Mouse (Mus musculus) intestine, postnatal 0 days (tissue): Measurements from ENCODE around the gene 3110082I17Rik. TPM values are rescaled to one million over a fixed set of nuclear protein-coding genes. Genes with fewer than 3 reads are reported as not detected.

Source experiments
- ATAC-seq: fragments of 200-750 bp; cut with Nextera tagmentation; 2 replicates; pipeline ENCODE4 v1.8.0; 2017; ENCODE audit warnings: mild to moderate bottlenecking, moderate TSS enrichment, moderate library complexity
- H3K27ac ChIP-seq: fragments of 300-500 bp; sonication (generic); 2 replicates; pipeline ENCODE4 v1.5.1; 2014; ENCODE audit warnings: mild to moderate bottlenecking, low read depth, low read length, moderate library complexity
- H3K27me3 ChIP-seq: fragments of 300-500 bp; sonication (generic); replicated peaks from 2 replicates; pipeline ENCODE4 v1.6.1; 2014; ENCODE audit warnings: low read length, mixed read lengths; ENCODE audit not compliant: control insufficient read depth, insufficient read depth
- H3K36me3 ChIP-seq: fragments of 300-500 bp; sonication (generic); 2 replicates; pipeline ENCODE4 v1.6.1; 2014; ENCODE audit warnings: mild to moderate bottlenecking, moderate library complexity; ENCODE audit not compliant: control insufficient read depth, insufficient read depth
- H3K4me1 ChIP-seq: fragments of 300-500 bp; sonication (generic); replicated peaks from 2 replicates; pipeline ENCODE4 v1.6.1; 2014; ENCODE audit warnings: antibody characterized with exemption, low read length, mixed read lengths; ENCODE audit not compliant: control insufficient read depth, insufficient read depth
- H3K4me2 ChIP-seq: fragments of 300-500 bp; sonication (generic); replicated peaks from 2 replicates; pipeline ENCODE4 v1.6.1; 2014; ENCODE audit warnings: low read depth, mild to moderate bottlenecking, moderate library complexity
- H3K4me3 ChIP-seq: fragments of 300-500 bp; sonication (generic); 2 replicates; pipeline ENCODE4 v1.5.1; 2014; ENCODE audit warnings: low read depth, low read length
- H3K9ac ChIP-seq: fragments of 300-500 bp; sonication (generic); 2 replicates; pipeline ENCODE4 v1.6.1; 2014; ENCODE audit warnings: mild to moderate bottlenecking, low read depth, low read length
- H3K9me3 ChIP-seq: fragments of 300-500 bp; sonication (generic); 2 replicates; pipeline ENCODE4 v1.6.1; 2016; ENCODE audit warnings: mixed run types; ENCODE audit not compliant: control insufficient read depth
- CTCF ChIP-seq: sonication (generic); IDR thresholded peaks from 2 replicates; pipeline ENCODE4 v1.5.1; 2016; ENCODE audit warnings: low read depth, mild to moderate bottlenecking, control low read depth, antibody characterized with exemption, moderate library complexity
- whole genome bisulfite sequencing: fragments of 180-500 bp; shearing (Covaris S2); extraction: QIAGEN DNeasy Blood & Tissue Kit; methylation state at CpG from one replicate; pipeline ENCODE4 v1.1.7; 2014; 5-methylcytosine and 5-hydroxymethylcytosine counted together
- polyA plus RNA-seq: library from polyadenylated mRNA; unstranded; fragments of >200 nt; fragmentation: Nextera tagmentation; extraction: Ambion mirVana; gene quantifications from 2 replicates; pipeline ENCODE4 v1.2.1, GENCODE M21; 2015

3110082I17Rik gene
- polyA plus RNA-seq, 1 experiment from 2014 or later, result 8.3 TPM

DNA sequence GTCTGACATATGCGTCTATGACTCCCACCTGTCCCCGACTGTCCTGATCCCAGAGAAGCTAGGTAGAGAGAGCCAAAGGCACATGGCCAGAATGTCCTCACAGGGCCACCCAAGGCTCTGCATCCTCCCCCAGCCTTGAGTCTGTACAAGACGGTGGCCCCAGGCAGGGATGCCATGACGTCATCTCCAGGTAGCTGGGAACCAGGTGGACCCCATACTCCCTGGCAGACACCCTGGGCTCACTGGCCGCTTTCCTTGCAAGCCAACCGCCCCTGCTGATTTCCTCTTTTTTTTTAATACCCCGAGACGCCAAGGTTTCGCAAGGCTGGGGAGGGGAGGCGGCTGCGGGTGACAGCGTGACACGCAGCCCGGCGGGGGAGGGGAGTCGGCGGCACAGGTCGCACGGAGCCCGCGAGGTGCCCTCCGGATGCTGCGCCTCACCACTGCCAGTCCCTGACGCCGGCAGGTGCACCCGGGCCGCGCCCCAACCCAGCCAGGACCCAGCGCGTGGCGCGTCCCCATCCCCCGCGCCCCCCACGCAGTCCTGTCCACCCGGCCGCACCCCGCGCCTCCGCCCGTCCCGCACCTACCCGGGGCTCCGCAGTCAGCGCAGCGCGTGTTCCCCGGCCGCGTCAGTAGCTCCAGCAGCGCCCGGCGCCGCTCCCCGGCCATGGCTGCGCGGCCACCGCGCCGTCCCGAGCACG lies 135.5 kb downstream of the 3110082I17Rik start:
- Histone ChIP-seq H3K36me3 (no peaks in the 10 kb centered on the region), H3K9me3 (no peaks in the 10 kb centered on the region), H3K9ac (peak overlapping the region; percentile 85), H3K4me3 (peak overlapping the region; percentile 69), H3K4me1 (0 out of 2 replicates have a peak, but pooled peaks cover 7% of the 10 kb centered on the region), H3K4me2 (peak overlapping the region; percentile 95), H3K27me3 (no peaks in the 10 kb centered on the region), H3K27ac (peak overlapping the region; percentile 88)
- 1% methylated on average over 55 of the region's 62 CpGs for WGBS
- TF ChIP-seq CTCF, result no peak
- peak; percentile 31 for ATAC-seq

DNA sequence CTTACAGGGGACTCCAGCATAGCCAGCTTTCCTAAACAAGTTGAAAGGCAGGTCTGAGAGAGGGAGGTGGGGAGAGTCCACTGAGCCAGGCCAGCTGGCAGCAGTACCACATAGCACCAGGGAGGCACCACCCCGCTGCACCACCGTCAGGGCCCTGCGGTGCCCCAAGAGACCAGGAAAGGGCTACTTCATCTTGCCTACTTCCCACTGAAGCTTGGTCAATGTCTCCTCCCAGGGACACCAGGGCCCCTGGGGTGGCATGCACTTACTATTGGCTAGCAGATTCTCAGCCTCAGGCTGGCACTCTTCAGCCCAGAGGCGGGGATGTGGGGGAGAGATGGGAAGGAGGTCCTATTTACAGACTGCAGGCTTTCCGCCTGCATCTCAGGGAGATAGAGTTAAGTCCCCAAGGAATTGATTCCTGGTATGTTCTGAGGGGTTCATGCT lies 136.3 kb downstream of the 3110082I17Rik start:
- 35% methylated on average over 5 of the region's 5 CpGs for WGBS
- Histone ChIP-seq H3K4me1 (0 out of 2 replicates have a peak, but pooled peaks cover 7% of the 10 kb centered on the region), H3K4me3 (peak overlapping the region; percentile 69), H3K9me3 (no peaks in the 10 kb centered on the region), H3K4me2 (peak overlapping the region; percentile 95), H3K27ac (peak overlapping the region; percentile 88), H3K27me3 (no peaks in the 10 kb centered on the region), H3K36me3 (no peaks in the 10 kb centered on the region), H3K9ac (peak overlapping the region; percentile 85)
- ATAC-seq, result peak; percentile 42
- peak; percentile 54 for TF ChIP-seq CTCF

DNA sequence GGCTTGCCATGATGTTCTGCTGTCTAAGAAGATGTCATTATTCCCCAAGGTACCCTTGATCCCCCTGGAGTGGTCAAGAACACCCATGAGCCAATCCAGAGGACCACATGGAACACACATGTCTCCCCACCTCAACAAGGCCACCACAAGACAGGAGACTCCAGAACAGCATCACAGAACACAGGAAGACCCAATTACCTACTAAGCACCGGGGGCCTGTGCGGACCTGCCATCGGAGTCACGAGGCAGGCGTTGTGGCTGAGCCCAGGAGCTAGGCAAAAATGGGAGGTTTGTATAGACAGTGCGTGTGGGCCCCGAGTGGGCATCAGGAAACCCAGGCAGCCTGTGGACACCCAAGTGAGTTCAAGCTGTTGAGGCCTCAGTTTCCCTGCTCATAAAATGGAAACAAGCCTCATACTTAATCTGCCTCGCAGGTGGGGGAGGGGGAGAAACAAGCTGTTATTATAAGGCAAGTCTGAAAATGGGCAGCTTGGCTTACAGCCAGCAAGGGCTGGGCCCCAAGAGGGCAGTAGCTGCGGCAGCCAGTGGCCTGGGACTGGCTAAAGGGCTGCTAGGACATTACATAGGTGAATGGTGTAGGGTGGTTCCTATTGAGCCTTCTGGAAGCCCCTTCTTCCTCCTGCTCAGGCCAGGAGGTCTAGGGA lies 136.9 kb downstream of the 3110082I17Rik start:
- Histone ChIP-seq H3K36me3 (no peaks in the 10 kb centered on the region), H3K9ac (peak overlapping the region; percentile 85; the same call in 1 of the 2 replicates), H3K27me3 (no peaks in the 10 kb centered on the region), H3K4me1 (0 out of 2 replicates have a peak, but pooled peaks cover 7% of the 10 kb centered on the region), H3K4me3 (0 out of 2 replicates have a peak overlapping the region, but pooled peaks have one; percentile 69), H3K4me2 (peak overlapping the region; percentile 95), H3K27ac (peak overlapping the region; percentile 88), H3K9me3 (no peaks in the 10 kb centered on the region)
- no peak for ATAC-seq
- 71% methylated on average over 9 of the region's 9 CpGs for WGBS
- TF ChIP-seq CTCF, result no peak

DNA sequence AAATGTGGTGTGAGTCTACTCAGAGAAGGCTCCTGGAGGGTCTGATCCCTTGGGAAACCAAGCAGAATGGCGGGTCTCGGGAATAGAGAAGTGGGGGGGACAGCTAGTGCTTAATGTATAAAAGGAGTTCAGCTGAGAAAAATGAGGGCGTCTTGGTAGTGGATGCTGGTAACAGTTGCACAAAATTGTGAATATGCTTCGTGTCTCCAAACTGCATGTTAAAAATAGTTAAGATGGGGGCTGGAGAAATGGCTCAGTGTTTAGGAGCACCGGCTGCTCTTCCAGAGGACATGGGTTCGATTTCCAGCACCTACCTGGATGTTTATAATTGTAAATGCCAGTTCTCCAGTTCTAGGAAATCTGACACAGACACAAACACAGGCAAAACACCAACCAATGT lies 139.0 kb downstream of the 3110082I17Rik start:
- Histone ChIP-seq H3K27me3 (no peaks in the 10 kb centered on the region), H3K4me3 (no peak overlapping the region), H3K4me1 (peaks cover 8% of the 10 kb centered on the region; the same call in 1 of the 2 replicates), H3K9ac (no peak overlapping the region), H3K9me3 (no peaks in the 10 kb centered on the region), H3K4me2 (no peak overlapping the region), H3K36me3 (no peaks in the 10 kb centered on the region), H3K27ac (no peak overlapping the region)
- 82% methylated on average over 6 of the region's 6 CpGs for WGBS
- ATAC-seq, result no peak
- no peak for TF ChIP-seq CTCF

DNA sequence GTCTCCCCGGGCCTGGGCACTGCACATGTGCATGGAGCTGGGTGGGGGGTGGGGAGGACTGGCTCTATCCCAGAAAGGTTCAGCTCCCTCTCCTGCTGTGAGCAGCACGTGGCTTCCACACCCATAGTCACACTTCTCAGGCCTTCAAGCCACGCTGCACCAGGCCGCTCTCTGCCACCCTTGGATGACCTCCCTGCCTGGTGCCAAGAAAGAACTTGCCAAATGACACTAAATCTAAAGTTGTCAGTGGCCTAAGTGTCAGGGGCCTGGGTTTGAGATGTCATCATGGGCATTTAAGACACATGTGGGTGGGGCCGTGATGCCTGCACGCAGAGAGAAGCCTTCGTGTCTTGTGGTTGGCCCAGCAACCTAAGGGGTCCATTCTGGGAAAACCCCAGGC lies 139.9 kb downstream of the 3110082I17Rik start:
- Histone ChIP-seq H3K4me1 (peaks cover 10% of the 10 kb centered on the region; the same call in 1 of the 2 replicates), H3K4me3 (no peak overlapping the region), H3K27ac (no peak overlapping the region), H3K9ac (no peak overlapping the region), H3K36me3 (no peaks in the 10 kb centered on the region), H3K4me2 (no peak overlapping the region), H3K9me3 (no peaks in the 10 kb centered on the region), H3K27me3 (no peaks in the 10 kb centered on the region)
- no peak for ATAC-seq
- WGBS, result 80% methylated on average over 7 of the region's 7 CpGs
- TF ChIP-seq CTCF, result no peak

DNA sequence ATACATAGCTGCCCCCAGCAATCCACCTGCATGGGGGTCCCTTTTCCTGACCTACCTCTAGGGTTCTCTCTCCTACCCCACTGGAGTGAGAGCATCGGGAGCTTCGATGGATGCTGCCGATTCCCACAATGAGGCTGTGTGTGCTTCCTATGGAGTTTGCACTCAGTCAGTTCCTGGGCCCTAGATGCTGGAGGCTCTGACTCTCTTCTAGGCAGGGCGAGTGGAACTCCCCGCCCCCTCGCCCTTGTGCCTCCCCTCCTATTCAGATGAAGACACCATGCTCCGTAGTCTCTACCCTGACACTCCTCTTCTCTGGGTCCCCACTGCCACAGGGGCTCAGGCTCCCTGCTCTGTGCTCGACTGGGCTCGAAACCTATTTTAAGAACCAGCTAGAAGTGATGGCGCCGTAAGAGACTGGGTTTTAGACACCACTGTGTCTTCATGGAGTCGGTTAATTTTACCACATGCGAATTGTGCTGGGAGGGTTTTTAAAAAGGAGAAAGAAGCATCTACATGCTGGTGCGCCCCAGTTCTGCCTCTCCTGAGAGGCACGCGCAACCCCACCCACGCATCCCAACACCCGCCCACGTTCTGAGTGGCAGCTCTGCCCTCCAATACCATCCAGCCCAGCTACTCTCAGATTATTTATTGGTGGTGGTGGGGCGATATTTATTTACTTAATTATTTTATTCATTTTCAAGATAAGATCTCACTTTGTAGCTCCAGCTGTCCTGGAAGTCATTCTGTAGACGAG lies 142.4 kb downstream of the 3110082I17Rik start:
- Histone ChIP-seq H3K27me3 (no peaks in the 10 kb centered on the region), H3K4me3 (no peak overlapping the region), H3K9me3 (no peaks in the 10 kb centered on the region), H3K4me1 (peaks cover 12% of the 10 kb centered on the region; the same call in 1 of the 2 replicates), H3K9ac (no peak overlapping the region; the same call in 1 of the 2 replicates), H3K27ac (peak overlapping the region; percentile 87), H3K36me3 (no peaks in the 10 kb centered on the region), H3K4me2 (peak overlapping the region; percentile 27; the same call in 1 of the 2 replicates)
- ATAC-seq, result peak; percentile 54
- WGBS, result 52% methylated on average over 21 of the region's 21 CpGs
- no peak for TF ChIP-seq CTCF
